Mouse (Mus musculus): Measurements from ENCODE around the gene Crmp1.

DNA sequence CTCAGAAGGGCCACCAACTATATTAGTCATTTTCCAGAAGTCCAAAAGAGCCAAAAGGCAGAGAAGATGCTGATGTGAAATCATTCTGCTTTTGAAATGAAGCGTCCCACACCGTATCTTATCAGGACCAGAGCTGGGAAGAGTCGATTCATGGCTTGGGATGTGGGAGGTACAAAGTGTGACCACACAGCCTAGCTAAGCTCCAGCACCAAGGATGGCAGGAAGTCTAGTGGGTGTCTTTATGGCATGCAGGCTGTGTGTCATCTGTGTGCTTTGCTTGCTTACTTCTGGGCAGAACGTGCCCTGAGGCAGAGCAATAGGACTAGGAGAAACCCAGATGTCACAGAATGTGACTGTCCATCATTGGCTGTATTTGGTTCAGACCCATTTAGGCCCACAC lies 79.0 kb downstream of the Crmp1 start:
- TF ChIP-seq CTCF (IDR thresholded peaks at IDR 0.05; ENCODE audit: low read depth): no peak
- TF ChIP-seq EP300 (optimal IDR thresholded peaks at IDR 0.05): no peak
